Mouse (Mus musculus) kidney, embryonic 15.5 days (tissue): ENCODE measurements around the gene Txndc11. TPM values are rescaled to one million over a fixed set of nuclear protein-coding genes. Genes with fewer than 3 reads are reported as not detected.
"Not testable (repeated sequence)": the region's sequence is repeated elsewhere in the genome, so short reads cannot be mapped to it uniquely, and the experiment has no call there.

Experiments
- ATAC-seq: fragments of 200-750 bp; cut with Nextera tagmentation; replicated peaks from 2 replicates; pipeline ENCODE4 v1.8.0; 2017; ENCODE audit warnings: moderate TSS enrichment; ENCODE audit not compliant: low FRiP score
- H3K27ac ChIP-seq: fragments of 300-500 bp; sonication (generic); 2 replicates; pipeline ENCODE4 v1.5.1; 2015; ENCODE audit warnings: mild to moderate bottlenecking, inconsistent platforms
- H3K27me3 ChIP-seq: fragments of 300-500 bp; sonication (generic); 2 replicates; pipeline ENCODE4 v1.6.1; 2015; ENCODE audit warnings: inconsistent platforms
- H3K36me3 ChIP-seq: fragments of 300-500 bp; sonication (generic); 2 replicates; pipeline ENCODE4 v1.6.1; 2015; ENCODE audit warnings: inconsistent platforms
- H3K4me1 ChIP-seq: fragments of 300-500 bp; sonication (generic); 2 replicates; pipeline ENCODE4 v1.6.1; 2015; ENCODE audit warnings: inconsistent platforms
- H3K4me2 ChIP-seq: fragments of 300-500 bp; sonication (generic); 2 replicates; pipeline ENCODE4 v1.6.1; 2015; ENCODE audit warnings: moderate library complexity, mild to moderate bottlenecking, inconsistent platforms
- H3K4me3 ChIP-seq: fragments of 300-500 bp; sonication (generic); replicated peaks from 2 replicates; pipeline ENCODE4 v1.5.1; 2015; ENCODE audit warnings: mild to moderate bottlenecking, inconsistent platforms
- H3K9ac ChIP-seq: fragments of 300-500 bp; sonication (generic); 2 replicates; pipeline ENCODE4 v1.6.1; 2015; ENCODE audit warnings: mild to moderate bottlenecking, inconsistent platforms
- H3K9me3 ChIP-seq: fragments of 300-500 bp; sonication (generic); replicated peaks from 2 replicates; pipeline ENCODE4 v1.6.1; 2016; ENCODE audit warnings: inconsistent platforms
- WGBS: fragments of 180-500 bp; shearing (Covaris S2); methylation state at CpG from one replicate; pipeline ENCODE4 v1.1.7; 2015; ENCODE audit warnings: mixed read lengths; 5-methylcytosine and 5-hydroxymethylcytosine counted together
- polyA plus RNA-seq: library from polyadenylated mRNA; unstranded; fragments of >200 nt; fragmentation: Nextera tagmentation; extraction: Ambion mirVana; gene quantifications from 2 replicates; pipeline ENCODE4 v1.2.1, GENCODE M21; 2015

Gene Txndc11
- polyA plus RNA-seq, result 32.8 and 35.7 TPM in 2 replicates

- Histone ChIP-seq H3K4me1 (peaks cover 23% of the 10 kb centered on the region), H3K27me3 (no peaks in the 10 kb centered on the region), H3K36me3 (peaks cover 37% of the 10 kb centered on the region), H3K9ac (peak within 1 kb of the TSS; percentile 95), H3K9me3 (no peaks in the 10 kb centered on the region), H3K4me3 (peak within 1 kb of the TSS; percentile 99), H3K27ac (peak within 1 kb of the TSS; percentile 93), H3K4me2 (peak within 1 kb of the TSS; percentile 70)
- ATAC-seq, result peak; percentile 99
- WGBS, result under 1% methylated on average over 72 of the region's 80 CpGs
Measured at GRCm38 (mm10) chr16:11134348-11135344, at the start of gene Txndc11. Gene Txndc11 (minus strand): TSS chr16:11134650.

GRCm38 (mm10) chr16:11177404-11177803 is 43.0 kb upstream of the Txndc11 start:
- Histone ChIP-seq H3K27me3 (no peaks in the 10 kb centered on the region), H3K36me3 (no peaks in the 10 kb centered on the region), H3K4me2 (no peak overlapping the region), H3K4me3 (no peak overlapping the region), H3K9me3 (no peaks in the 10 kb centered on the region), H3K4me1 (peaks cover 13% of the 10 kb centered on the region), H3K9ac (no peak overlapping the region), H3K27ac (no peak overlapping the region)
- WGBS, result 80% methylated on average over 2 of the region's 2 CpGs
- ATAC-seq, result no peak

- WGBS, result 2% methylated on average over 4 of the region's 4 CpGs
- no peak for ATAC-seq
- Histone ChIP-seq H3K4me2 (peak overlapping the region; percentile 78), H3K9ac (peak overlapping the region; percentile 89), H3K27me3 (no peaks in the 10 kb centered on the region), H3K36me3 (no peaks in the 10 kb centered on the region), H3K27ac (peak overlapping the region; percentile 88), H3K4me1 (peaks cover 15% of the 10 kb centered on the region), H3K4me3 (peak overlapping the region; percentile 90), H3K9me3 (no peaks in the 10 kb centered on the region)
Measured at GRCm38 (mm10) chr16:11176884-11177244, 42.4 kb upstream of the Txndc11 start.

GRCm38 (mm10) chr16:11176208-11176883 is 41.9 kb upstream of the Txndc11 start, which contains the start of gene Zc3h7a:
Gene Zc3h7a (minus strand): TSS chr16:11176393.
- Histone ChIP-seq H3K27ac (peak within 1 kb of the TSS; percentile 88), H3K4me1 (peaks cover 18% of the 10 kb centered on the region), H3K9ac (peak within 1 kb of the TSS; percentile 89), H3K27me3 (no peaks in the 10 kb centered on the region), H3K4me2 (peak within 1 kb of the TSS; percentile 78), H3K9me3 (no peaks in the 10 kb centered on the region), H3K36me3 (no peaks in the 10 kb centered on the region), H3K4me3 (peak within 1 kb of the TSS; percentile 90)
- ATAC-seq, result peak; percentile 95
- WGBS, result under 1% methylated on average over 57 of the region's 57 CpGs

- Histone ChIP-seq H3K36me3 (no peaks in the 10 kb centered on the region), H3K9ac (peak overlapping the region; percentile 89), H3K4me2 (peak overlapping the region; percentile 78), H3K27ac (peak overlapping the region; percentile 88), H3K9me3 (no peaks in the 10 kb centered on the region), H3K4me3 (peak overlapping the region; percentile 90), H3K27me3 (no peaks in the 10 kb centered on the region), H3K4me1 (peaks cover 18% of the 10 kb centered on the region)
- under 1% methylated on average over 72 of the region's 72 CpGs for WGBS
- peak; percentile 76 for ATAC-seq
Measured at GRCm38 (mm10) chr16:11175489-11176207, 41.2 kb upstream of the Txndc11 start.

GRCm38 (mm10) chr16:11175100-11175488 is 40.6 kb upstream of the Txndc11 start:
- Histone ChIP-seq H3K36me3 (no peaks in the 10 kb centered on the region), H3K4me1 (peaks cover 18% of the 10 kb centered on the region), H3K27ac (peak overlapping the region; percentile 88), H3K4me2 (peak overlapping the region; percentile 78), H3K4me3 (peak overlapping the region; percentile 90), H3K27me3 (no peaks in the 10 kb centered on the region), H3K9me3 (no peaks in the 10 kb centered on the region), H3K9ac (peak overlapping the region; percentile 89)
- no peak for ATAC-seq
- 4% methylated on average over 9 of the region's 9 CpGs for WGBS

- WGBS, result 7% methylated on average over 10 of the region's 10 CpGs
- peak overlapping the region; percentile 88 for H3K27ac ChIP-seq
- no peaks in the 10 kb centered on the region for H3K36me3 ChIP-seq
- peak overlapping the region; percentile 89 for H3K9ac ChIP-seq
- no peaks in the 10 kb centered on the region for H3K27me3 ChIP-seq
- peak overlapping the region; percentile 78 for H3K4me2 ChIP-seq
- ATAC-seq, result peak; percentile 9; the same call in 1 of the 2 replicates
- peak overlapping the region; percentile 90 for H3K4me3 ChIP-seq
- no peaks in the 10 kb centered on the region for H3K9me3 ChIP-seq
- H3K4me1 ChIP-seq, result peaks cover 18% of the 10 kb centered on the region
Measured at GRCm38 (mm10) chr16:11174671-11175081, 40.2 kb upstream of the Txndc11 start.

GRCm38 (mm10) chr16:11171679-11172078 is 37.2 kb upstream of the Txndc11 start:
- ATAC-seq, result no peak
- Histone ChIP-seq H3K9me3 (no peaks in the 10 kb centered on the region), H3K9ac (no peak overlapping the region), H3K4me1 (peaks cover 13% of the 10 kb centered on the region), H3K4me3 (no peak overlapping the region), H3K36me3 (no peaks in the 10 kb centered on the region), H3K27ac (no peak overlapping the region), H3K4me2 (no peak overlapping the region), H3K27me3 (no peaks in the 10 kb centered on the region)
- WGBS, result 93% methylated on average over 6 of the region's 6 CpGs

- no peaks in the 10 kb centered on the region for H3K27me3 ChIP-seq
- no peak for ATAC-seq
- H3K4me1 ChIP-seq, result no peaks in the 10 kb centered on the region
- 87% methylated on average over 2 of the region's 2 CpGs for WGBS
- no peaks in the 10 kb centered on the region for H3K9me3 ChIP-seq
- H3K36me3 ChIP-seq, result peaks cover 15% of the 10 kb centered on the region
- H3K4me2 ChIP-seq, result no peak overlapping the region
- no peak overlapping the region for H3K27ac ChIP-seq
- H3K9ac ChIP-seq, result no peak overlapping the region
- no peak overlapping the region for H3K4me3 ChIP-seq
Measured at GRCm38 (mm10) chr16:11166431-11166830, 32.0 kb upstream of the Txndc11 start.

GRCm38 (mm10) chr16:11164695-11165255 is 30.3 kb upstream of the Txndc11 start:
- no peaks in the 10 kb centered on the region for H3K9me3 ChIP-seq
- H3K9ac ChIP-seq, result no peak overlapping the region
- H3K4me2 ChIP-seq, result no peak overlapping the region
- no peaks in the 10 kb centered on the region for H3K4me1 ChIP-seq
- peak overlapping the region; percentile 19; the same call in 1 of the 2 replicates for H3K27ac ChIP-seq
- no peaks in the 10 kb centered on the region for H3K27me3 ChIP-seq
- no peak for ATAC-seq
- H3K36me3 ChIP-seq, result peaks cover 27% of the 10 kb centered on the region
- 72% methylated on average over 3 of the region's 3 CpGs for WGBS
- no peak overlapping the region for H3K4me3 ChIP-seq

- not testable (repeated sequence) for H3K27ac ChIP-seq, H3K27me3 ChIP-seq, ATAC-seq, H3K9ac ChIP-seq, H3K4me2 ChIP-seq, H3K9me3 ChIP-seq, H3K4me3 ChIP-seq, H3K4me1 ChIP-seq
- WGBS, result 80% methylated on average over 3 of the region's 3 CpGs
- H3K36me3 ChIP-seq, result peaks cover 81% of the 10 kb centered on the region
Measured at GRCm38 (mm10) chr16:11157721-11158120, 23.3 kb upstream of the Txndc11 start.
